Mouse (Mus musculus) liver (tissue): Measurements from ENCODE around the gene Nova1.

ENCODE experiments used
- DNase-seq: peaks from one replicate; pipeline ENCODE4 v3.0.0-alpha.2; 2020; ENCODE audit warnings: mixed read lengths

The Nova1 gene

DNA sequence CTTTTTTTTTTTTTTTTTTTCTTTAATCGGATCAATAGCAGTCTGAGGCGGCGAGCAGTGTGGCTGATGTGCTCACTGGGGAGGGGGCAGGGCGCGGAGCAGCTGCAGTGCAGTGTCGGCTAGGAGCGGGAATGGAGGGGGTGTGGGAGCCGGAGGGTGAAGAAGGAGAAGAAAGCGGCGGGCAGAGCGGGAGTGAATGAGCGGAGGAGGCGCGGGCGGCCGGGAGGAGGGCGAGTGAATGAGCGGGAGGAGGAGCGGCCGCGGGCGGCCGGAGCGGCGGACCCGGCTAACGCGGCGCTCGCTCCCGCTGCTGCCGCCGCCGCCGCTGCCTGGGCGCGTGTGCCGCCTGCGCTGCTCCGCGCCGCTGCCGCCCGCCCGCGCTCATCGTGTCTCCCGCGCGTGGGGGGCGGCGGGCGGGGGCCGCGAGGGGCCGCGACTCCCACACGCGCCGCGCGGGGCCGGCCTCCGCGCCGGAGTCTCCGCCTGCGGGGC lies at the start of gene Nova1:
Gene Nova1, minus strand, starts transcription at position 74 of the 492 bp plus-strand sequence.
- peak; percentile 57 for DNase-seq

GRCm38 (mm10) chr12:46819348-46820022 lies 756 bp upstream of the Nova1 start:
- peak; percentile 87 for DNase-seq

GRCm38 (mm10) chr12:46818021-46818855 lies 491 bp downstream of the Nova1 start:
- peak; percentile 21 for DNase-seq

DNA sequence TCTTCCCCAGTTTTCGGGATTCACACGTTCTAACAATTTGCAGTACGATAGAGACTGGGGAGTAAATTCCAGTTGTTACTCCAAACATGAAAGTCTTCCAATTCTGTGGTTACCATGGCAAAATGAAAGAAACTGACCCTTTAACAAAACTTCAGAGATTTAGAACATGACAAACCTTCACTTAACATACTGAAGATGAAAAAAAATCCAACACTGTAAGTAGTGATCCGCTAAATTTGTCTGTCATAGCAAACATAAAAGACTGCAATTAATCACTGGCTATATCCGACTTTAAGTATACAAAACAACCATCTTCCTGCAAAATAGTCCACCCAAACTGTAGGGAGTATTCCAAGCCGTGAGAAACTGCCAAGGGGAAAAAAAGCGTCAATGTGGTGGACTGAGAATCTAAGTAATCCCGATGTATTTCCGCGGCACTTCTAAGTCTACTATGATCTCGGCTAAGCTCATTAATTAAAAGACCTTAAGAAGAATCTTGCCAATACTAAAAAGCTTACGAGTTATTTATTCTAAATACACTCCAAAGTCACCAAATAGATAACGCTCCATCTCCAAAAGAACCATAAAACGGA lies 1.4 kb downstream of the Nova1 start:
- no peak for DNase-seq

DNA sequence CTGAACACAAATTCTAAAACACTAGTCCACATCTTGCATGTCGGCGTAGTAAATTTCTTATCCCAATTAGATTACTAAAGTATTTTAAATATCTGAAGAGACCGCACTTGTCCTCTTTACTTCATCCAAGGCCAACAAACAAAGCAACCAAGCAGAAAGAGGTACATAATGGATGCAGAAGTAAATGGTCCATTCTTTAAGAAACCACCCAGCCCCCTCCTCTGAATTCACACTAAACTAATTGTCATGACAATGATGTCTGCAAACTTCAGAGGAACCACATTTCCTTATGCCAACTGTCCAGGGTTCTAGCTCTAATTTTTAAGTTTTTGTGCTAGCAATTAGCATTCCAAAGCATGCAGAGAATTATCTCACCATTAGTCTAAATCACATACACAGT lies 2.4 kb downstream of the Nova1 start:
- no peak for DNase-seq

GRCm38 (mm10) chr12:46815697-46816096 lies 3.0 kb downstream of the Nova1 start:
- DNase-seq, result no peak

GRCm38 (mm10) chr12:46814820-46815219 lies 3.9 kb downstream of the Nova1 start:
- DNase-seq, result no peak

GRCm38 (mm10) chr12:46801311-46801710 lies 17.4 kb downstream of the Nova1 start:
- no peak for DNase-seq

DNA sequence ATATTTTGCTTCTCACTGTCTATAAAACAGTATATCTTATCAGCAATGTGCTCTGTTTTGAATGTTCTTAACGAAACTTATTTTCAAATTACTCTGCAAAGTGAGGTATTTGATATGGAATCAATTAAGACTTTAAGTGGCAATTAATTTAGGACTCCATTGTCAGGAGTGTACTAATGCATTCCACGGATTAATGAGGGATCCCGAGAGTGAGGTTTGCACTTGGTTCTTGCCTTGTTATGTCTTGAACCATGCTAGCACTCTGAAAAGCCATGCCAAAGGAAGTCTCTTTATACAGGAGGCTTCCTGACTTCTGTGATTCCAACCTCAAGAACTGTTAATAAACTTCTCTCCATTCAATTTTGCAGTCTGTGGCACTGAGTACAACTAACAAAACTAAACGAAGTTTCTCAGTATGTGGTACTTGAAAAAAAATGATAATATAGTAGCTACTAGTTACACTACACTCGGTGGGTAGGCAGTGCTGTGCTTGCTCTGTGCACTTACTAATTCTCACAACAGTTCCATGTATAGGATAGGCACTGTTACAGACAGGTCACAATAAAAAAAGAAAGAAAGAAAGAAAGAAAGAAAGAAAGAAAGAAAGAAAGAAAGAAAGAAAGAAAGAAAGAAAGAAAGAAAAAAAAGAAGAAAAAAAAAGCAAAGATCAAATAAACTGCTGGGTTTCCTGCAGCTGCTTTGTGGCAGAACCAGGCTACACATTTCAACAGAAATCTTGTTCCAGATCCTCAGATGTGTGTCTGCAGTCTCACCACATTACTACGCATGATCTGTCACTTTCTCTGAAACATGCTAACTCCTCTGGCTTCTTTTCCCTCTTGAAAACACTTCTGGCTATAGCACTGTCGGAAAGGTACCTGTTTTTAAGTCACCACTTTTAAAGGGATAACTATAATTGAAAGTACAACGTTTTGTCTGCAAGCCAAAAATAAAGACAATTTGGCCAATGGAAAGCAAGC lies 36.1 kb downstream of the Nova1 start:
- DNase-seq, result no peak

GRCm38 (mm10) chr12:46781481-46781880 lies 37.2 kb downstream of the Nova1 start:
- no peak for DNase-seq

- no peak for DNase-seq
Measured at GRCm38 (mm10) chr12:46780983-46781382, 37.7 kb downstream of the Nova1 start.

- DNase-seq, result no peak
Measured at GRCm38 (mm10) chr12:46759450-46759849, 59.3 kb downstream of the Nova1 start.

- DNase-seq, result no peak
Measured at GRCm38 (mm10) chr12:46754325-46754848, 64.3 kb downstream of the Nova1 start.

GRCm38 (mm10) chr12:46753096-46753495 lies 65.6 kb downstream of the Nova1 start:
- DNase-seq, result no peak

DNA sequence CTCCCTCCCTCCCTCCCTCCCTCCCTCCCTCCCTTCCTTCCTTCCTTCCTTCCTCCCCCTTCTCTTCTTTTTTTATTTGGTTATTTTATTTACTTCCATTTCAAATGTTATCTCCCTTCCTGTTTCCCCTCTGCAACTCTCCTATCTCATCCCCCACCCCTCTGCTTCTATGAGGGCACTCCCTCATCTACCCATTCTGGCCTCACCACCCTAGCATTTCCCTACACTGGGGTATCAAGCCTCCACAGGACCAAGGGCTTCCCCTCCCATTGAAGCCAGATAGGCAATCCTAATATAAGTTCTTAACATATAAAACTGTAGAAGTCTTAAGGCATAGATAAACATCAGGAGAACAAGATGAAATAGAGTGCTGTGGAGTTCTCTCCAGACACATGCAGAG lies 85.5 kb downstream of the Nova1 start:
- no peak for DNase-seq

GRCm38 (mm10) chr12:46731943-46732342 lies 86.8 kb downstream of the Nova1 start:
- DNase-seq, result no peak

DNA sequence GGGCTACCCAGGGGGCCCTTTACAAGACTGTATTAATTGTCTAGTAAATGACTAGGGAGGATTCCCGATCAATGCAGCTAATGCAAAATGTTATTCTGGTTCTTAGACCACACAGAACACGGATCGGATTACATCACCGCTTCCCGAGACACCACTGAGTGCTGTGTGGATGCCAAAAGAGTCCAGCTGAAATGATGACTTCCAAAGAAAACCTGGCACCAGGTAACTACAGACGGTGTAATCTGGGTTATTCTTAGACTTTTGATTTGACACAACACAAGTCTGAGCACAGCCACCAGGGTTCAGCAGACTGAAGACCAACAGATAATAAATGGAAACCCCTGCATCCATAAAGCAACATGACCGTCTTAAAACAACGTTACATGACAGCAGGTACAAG lies 96.8 kb downstream of the Nova1 start:
- no peak for DNase-seq

DNA sequence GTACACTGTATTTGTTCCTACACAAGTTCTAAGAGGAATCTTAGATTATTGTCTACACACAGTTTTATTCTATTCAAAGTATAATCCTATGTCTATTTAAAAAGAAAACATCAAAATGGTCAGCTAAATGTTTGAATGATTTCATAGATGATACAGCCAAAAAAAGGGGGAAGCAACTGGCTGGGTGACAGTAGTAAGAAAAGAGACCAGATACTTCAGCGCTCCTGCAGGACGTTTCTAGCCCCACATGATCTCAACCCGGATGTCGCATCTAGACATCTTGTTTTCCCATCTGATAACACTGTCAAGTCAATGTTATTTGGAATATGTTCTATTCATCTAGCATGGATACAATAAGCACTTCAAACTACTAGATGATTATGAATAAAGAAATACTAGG lies 99.7 kb downstream of the Nova1 start:
- DNase-seq, result no peak

- DNase-seq, result no peak
Measured at GRCm38 (mm10) chr12:46710094-46710493, 108.6 kb downstream of the Nova1 start.

DNA sequence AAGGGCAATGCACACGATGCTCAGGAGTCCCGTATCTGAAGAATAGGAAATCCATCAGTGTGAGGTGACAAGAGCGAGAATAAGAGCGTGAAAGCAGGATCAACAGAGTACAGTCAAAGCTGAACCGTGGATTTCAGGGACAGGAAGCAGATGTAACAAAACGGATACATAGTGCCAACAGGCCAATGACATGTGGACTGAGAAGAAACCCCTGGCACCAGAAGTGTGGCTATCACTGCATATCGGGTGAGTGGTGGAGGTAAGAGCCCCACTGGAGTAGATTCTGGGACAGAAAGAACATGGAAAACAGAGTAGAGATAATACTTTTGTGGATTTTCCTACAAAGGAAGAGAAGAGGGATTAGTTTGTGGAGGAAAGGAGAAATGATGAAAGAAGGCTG lies 109.3 kb downstream of the Nova1 start:
- DNase-seq, result no peak

- DNase-seq, result no peak
Measured at GRCm38 (mm10) chr12:46700202-46700601, 118.5 kb downstream of the Nova1 start.

- no peak for DNase-seq
Measured at GRCm38 (mm10) chr12:46676341-46676740, 142.4 kb downstream of the Nova1 start.
